Mouse (Mus musculus): ENCODE measurements around the gene Prkcg.

DNA sequence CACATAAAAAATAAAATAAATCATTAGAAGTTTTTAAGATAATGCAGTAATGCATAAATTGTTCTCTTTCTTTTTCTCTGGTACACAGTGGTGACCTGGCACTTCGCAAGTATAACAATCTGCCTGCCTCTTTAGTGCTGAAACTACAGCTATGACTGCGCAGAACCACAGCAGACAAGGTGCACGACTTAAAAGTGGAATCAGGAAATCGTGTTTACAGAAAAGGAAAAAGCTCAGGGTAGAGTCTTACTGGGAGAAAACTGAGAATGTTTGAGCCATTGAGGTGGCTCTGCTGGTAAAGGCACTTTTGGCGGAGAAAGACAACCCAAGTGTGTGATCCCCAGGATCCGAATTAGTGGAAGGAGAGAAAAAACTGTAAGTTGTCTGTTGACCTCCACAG lies 7.2 kb upstream of the Prkcg start:
- TF ChIP-seq CTCF (IDR thresholded peaks at IDR 0.05; ENCODE audit: low read depth) (no peak), EP300 (IDR thresholded peaks at IDR 0.05; ENCODE audit: low read depth) (no peak)

Data from liver, postnatal 0 days (tissue).